Comparison of ENCODE assay signal across 25 mouse cellular contexts in the genomic region with DNA sequence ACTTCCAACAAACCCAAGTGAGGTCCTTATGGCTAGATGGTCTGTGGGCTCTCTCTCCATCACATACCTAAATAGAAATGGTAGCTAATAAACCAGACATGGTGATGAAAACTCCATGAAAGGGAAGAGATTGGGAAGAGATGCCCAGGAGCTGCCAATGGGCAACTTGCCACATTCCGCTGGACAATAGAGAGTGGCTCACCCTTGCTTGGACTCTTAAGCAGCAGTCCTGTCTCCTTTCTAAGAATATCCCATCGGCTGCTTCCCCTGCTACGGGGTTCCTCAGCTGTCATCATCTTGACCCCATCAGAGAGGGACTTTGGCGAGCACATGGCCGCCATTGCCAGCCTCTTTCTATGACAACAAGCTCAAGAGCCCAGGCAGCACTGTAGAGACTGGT.
"Had no signal": no experiment of that assay in that cellular context is flagged by ENCODE, and none has a peak within 500 bp of the region (broad histone marks: within the 10 kb centered on the region; RNA-seq: fewer than 3 reads in every experiment).

No protein-coding gene starts in this region.

- ATAC-seq: hindbrain, embryonic 16.5 days; inflammation-experienced regulatory T-cells, adult 6 months; intestine, embryonic 15.5 days; intestine, postnatal 0 days; liver, postnatal 0 days had no signal

- DNase-seq: gastrocnemius, postnatal 14 days; gastrocnemius, postnatal 36 days; heart, adult 18-20 months; kidney, adult 18-20 months; kidney, adult 8-10 months; kidney, postnatal 10 days; kidney, postnatal 25 days; kidney, postnatal 4 days; liver; liver, embryonic 13.5 days; liver, postnatal 0 days had no signal

- H3K27me3 ChIP-seq: heart, embryonic 13.5 days; hindbrain, embryonic 12.5 days; intestine, embryonic 15.5 days; liver, embryonic 13.5 days; liver, embryonic 15.5 days had no signal

- H3K4me2 ChIP-seq: heart, embryonic 11.5 days; heart, embryonic 13.5 days; hindbrain, embryonic 12.5 days; hindbrain, embryonic 14.5 days; intestine, embryonic 15.5 days; limb, embryonic 12.5 days; liver, embryonic 11.5 days; liver, embryonic 13.5 days; liver, embryonic 15.5 days had no signal

- H3K9ac ChIP-seq: heart, embryonic 13.5 days; hindbrain, embryonic 12.5 days; hindbrain, embryonic 14.5 days; intestine, embryonic 15.5 days; limb, embryonic 12.5 days; liver, embryonic 13.5 days; liver, embryonic 15.5 days; liver, postnatal 0 days had no signal

- H3K4me1 ChIP-seq: heart, embryonic 13.5 days; hindbrain, embryonic 12.5 days; intestine, embryonic 15.5 days; liver, embryonic 13.5 days; liver, embryonic 15.5 days had no signal

- H3K36me3 ChIP-seq: heart, embryonic 13.5 days; hindbrain, embryonic 12.5 days; intestine, embryonic 15.5 days; limb, embryonic 10.5 days; limb, embryonic 12.5 days; liver, embryonic 13.5 days; liver, embryonic 15.5 days had no signal

- H3K27ac ChIP-seq: heart, embryonic 13.5 days; hindbrain, embryonic 12.5 days; hindbrain, embryonic 14.5 days; intestine, embryonic 15.5 days; layer of hippocampus, adult 2 months; left cerebral cortex, adult 2 months; limb, embryonic 10.5 days; limb, embryonic 12.5 days; liver, embryonic 13.5 days; liver, embryonic 15.5 days had no signal

- H3K9me3 ChIP-seq: heart, embryonic 13.5 days; hindbrain, embryonic 12.5 days; intestine, embryonic 15.5 days; limb, embryonic 10.5 days; limb, embryonic 12.5 days; liver, embryonic 13.5 days; liver, embryonic 15.5 days had no signal

- H3K4me3 ChIP-seq: heart, embryonic 13.5 days; hindbrain, embryonic 12.5 days; intestine, embryonic 15.5 days; layer of hippocampus, adult 2 months; left cerebral cortex, adult 2 months; limb, embryonic 10.5 days; limb, embryonic 12.5 days; liver, embryonic 13.5 days; liver, embryonic 15.5 days had no signal
